Mouse (Mus musculus) kidney, embryonic 14.5 days (tissue): ENCODE measurements around the gene Col4a3bp. TPM values are rescaled to one million over a fixed set of nuclear protein-coding genes. Genes with fewer than 3 reads are reported as not detected.

Experiments used
- ATAC-seq: fragments of 200-750 bp; cut with Nextera tagmentation; 2 replicates; pipeline ENCODE4 v1.8.0; 2017; ENCODE audit warnings: moderate number of reproducible peaks, mild to moderate bottlenecking, moderate TSS enrichment, moderate library complexity; ENCODE audit not compliant: low FRiP score, low TSS enrichment
- H3K27ac ChIP-seq: fragments of 300-500 bp; sonication (generic); 2 replicates; pipeline ENCODE4 v1.5.1; 2014; ENCODE audit warnings: low read depth, mild to moderate bottlenecking, low read length, moderate library complexity, mixed read lengths
- H3K27me3 ChIP-seq: fragments of 300-500 bp; sonication (generic); 2 replicates; pipeline ENCODE4 v1.6.1; 2014; ENCODE audit warnings: mild to moderate bottlenecking, low read length; ENCODE audit not compliant: control insufficient read depth, insufficient read depth
- H3K36me3 ChIP-seq: fragments of 300-500 bp; sonication (generic); 2 replicates; pipeline ENCODE4 v1.6.1; 2014; ENCODE audit warnings: low read length, mixed read lengths; ENCODE audit not compliant: control insufficient read depth, insufficient read depth
- H3K4me1 ChIP-seq: fragments of 300-500 bp; sonication (generic); 2 replicates; pipeline ENCODE4 v1.6.1; 2014; ENCODE audit warnings: low read length, mixed read lengths; ENCODE audit not compliant: control insufficient read depth, insufficient read depth
- H3K4me2 ChIP-seq: fragments of 300-500 bp; sonication (generic); replicated peaks from 2 replicates; pipeline ENCODE4 v1.6.1; 2014; ENCODE audit warnings: low read depth, mild to moderate bottlenecking, low read length
- H3K4me3 ChIP-seq: fragments of 300-500 bp; sonication (generic); 2 replicates; pipeline ENCODE4 v1.5.1; 2014; ENCODE audit warnings: mild to moderate bottlenecking, low read length
- H3K9ac ChIP-seq: fragments of 300-500 bp; sonication (generic); 2 replicates; pipeline ENCODE4 v1.6.1; 2014; ENCODE audit warnings: low read depth, mild to moderate bottlenecking, low read length, moderate library complexity
- H3K9me3 ChIP-seq: fragments of 300-500 bp; sonication (generic); 2 replicates; pipeline ENCODE4 v1.6.1; 2016; ENCODE audit warnings: low read length; ENCODE audit not compliant: control insufficient read depth
- WGBS: fragments of 180-500 bp; shearing (Covaris S2); extraction: QIAGEN DNeasy Blood & Tissue Kit; methylation state at CpG from one replicate; pipeline ENCODE4 v1.1.7; 2014; 5-methylcytosine and 5-hydroxymethylcytosine counted together
- polyA plus RNA-seq: library from polyadenylated mRNA; unstranded; fragments of >200 nt; fragmentation: Nextera tagmentation; extraction: Ambion mirVana; gene quantifications from 2 replicates; pipeline ENCODE4 v1.2.1, GENCODE M21; 2014

The Col4a3bp gene
- polyA plus RNA-seq, 1 experiment from 2014 or later: 13.4 TPM

- 83% methylated on average over 5 of the region's 5 CpGs for WGBS
- H3K9ac ChIP-seq: no peak overlapping the region
- H3K27me3 ChIP-seq: no peaks in the 10 kb centered on the region
- H3K36me3 ChIP-seq: no peaks in the 10 kb centered on the region
- H3K4me3 ChIP-seq: no peak overlapping the region
- no peak overlapping the region for H3K27ac ChIP-seq
- no peaks in the 10 kb centered on the region for H3K9me3 ChIP-seq
- 0 out of 2 replicates have a peak, but pooled peaks cover 2% of the 10 kb centered on the region for H3K4me1 ChIP-seq
- no peak for ATAC-seq
- no peak overlapping the region for H3K4me2 ChIP-seq
Observed at GRCm38 (mm10) chr13:96514154-96514942, 28.1 kb upstream of the Col4a3bp start.

DNA sequence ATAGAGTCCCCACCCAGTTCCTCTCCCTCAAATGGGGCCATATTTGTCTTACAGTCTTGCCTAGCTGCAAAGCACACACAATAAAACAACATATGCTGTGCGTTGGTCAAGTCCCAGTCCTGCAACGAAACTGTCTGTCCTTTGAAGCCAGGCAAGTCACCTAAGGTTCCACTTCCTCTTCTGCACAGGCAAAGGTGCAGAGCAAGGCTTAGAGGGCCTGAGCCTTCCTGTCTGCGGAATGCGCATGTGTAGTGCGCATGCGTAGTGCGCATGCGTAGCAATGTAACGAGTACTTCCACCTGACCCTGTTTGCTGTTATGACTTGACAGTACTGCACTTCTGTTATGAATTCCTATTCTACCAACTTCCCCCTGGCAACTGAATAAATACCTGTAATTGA lies 26.2 kb upstream of the Col4a3bp start:
- H3K9me3 ChIP-seq: no peaks in the 10 kb centered on the region
- H3K9ac ChIP-seq: no peak overlapping the region
- H3K27me3 ChIP-seq: no peaks in the 10 kb centered on the region
- H3K4me2 ChIP-seq: no peak overlapping the region
- H3K4me1 ChIP-seq: 0 out of 2 replicates have a peak, but pooled peaks cover 2% of the 10 kb centered on the region
- 93% methylated on average over 9 of the region's 9 CpGs for WGBS
- H3K27ac ChIP-seq: no peak overlapping the region
- no peaks in the 10 kb centered on the region for H3K36me3 ChIP-seq
- no peak for ATAC-seq
- no peak overlapping the region for H3K4me3 ChIP-seq

DNA sequence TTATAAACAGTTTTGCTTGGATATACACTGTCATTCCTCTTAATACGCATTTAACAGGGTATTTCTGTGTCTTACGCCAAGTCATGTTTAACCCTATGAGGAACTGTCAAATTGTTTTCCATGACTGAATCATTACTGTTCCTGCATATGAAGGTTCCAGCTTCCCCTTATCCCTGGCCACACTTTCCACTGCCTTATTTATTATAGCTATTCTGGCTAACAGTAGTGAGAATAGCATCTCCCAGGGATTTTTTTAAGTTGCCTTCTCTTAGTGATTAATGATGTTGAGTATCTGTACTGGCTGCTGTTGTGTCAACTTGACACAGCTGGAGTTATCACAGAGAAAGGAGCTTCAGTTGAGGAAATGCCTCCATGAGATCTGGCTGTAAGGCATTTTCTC lies 25.1 kb upstream of the Col4a3bp start:
- Histone ChIP-seq H3K4me3 (no peak overlapping the region), H3K9ac (no peak overlapping the region), H3K9me3 (no peaks in the 10 kb centered on the region), H3K4me2 (no peak overlapping the region), H3K36me3 (no peaks in the 10 kb centered on the region), H3K27me3 (no peaks in the 10 kb centered on the region), H3K27ac (no peak overlapping the region), H3K4me1 (no peaks in the 10 kb centered on the region)
- ATAC-seq: no peak
- 88% methylated on average over 2 of the region's 2 CpGs for WGBS

- WGBS: 94% methylated on average over 3 of the region's 3 CpGs
- Histone ChIP-seq H3K27me3 (no peaks in the 10 kb centered on the region), H3K4me1 (no peaks in the 10 kb centered on the region), H3K36me3 (no peaks in the 10 kb centered on the region), H3K9me3 (no peaks in the 10 kb centered on the region), H3K27ac (no peak overlapping the region), H3K9ac (no peak overlapping the region), H3K4me3 (no peak overlapping the region), H3K4me2 (no peak overlapping the region)
- ATAC-seq: no peak
Observed at GRCm38 (mm10) chr13:96521294-96521693, 21.1 kb upstream of the Col4a3bp start.

DNA sequence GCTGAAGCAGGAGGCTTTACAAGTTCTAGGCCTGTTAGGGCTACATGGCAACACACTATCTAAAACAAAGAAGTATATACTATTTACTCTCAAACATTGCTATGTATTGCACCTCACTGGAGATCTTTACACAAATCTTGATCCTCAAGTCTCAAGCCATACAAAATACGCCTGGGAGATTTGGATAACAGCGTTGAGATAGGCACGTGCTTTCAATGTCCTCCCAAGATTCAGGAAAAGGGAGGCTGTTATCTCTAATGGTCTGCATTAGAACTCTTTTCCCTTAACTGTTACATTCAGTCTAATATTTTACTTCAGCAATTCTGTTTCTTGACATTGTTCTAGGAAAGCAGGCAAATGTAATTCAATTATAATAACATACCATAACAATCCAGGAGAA lies 15.4 kb upstream of the Col4a3bp start:
- Histone ChIP-seq H3K27ac (no peak overlapping the region), H3K9me3 (no peaks in the 10 kb centered on the region), H3K4me3 (no peak overlapping the region), H3K36me3 (no peaks in the 10 kb centered on the region), H3K27me3 (no peaks in the 10 kb centered on the region), H3K9ac (no peak overlapping the region), H3K4me2 (no peak overlapping the region), H3K4me1 (no peaks in the 10 kb centered on the region)
- WGBS: 97% methylated on average over 3 of the region's 3 CpGs
- ATAC-seq: no peak

GRCm38 (mm10) chr13:96527856-96528255 lies 14.6 kb upstream of the Col4a3bp start:
- no peaks in the 10 kb centered on the region for H3K4me1 ChIP-seq
- H3K9me3 ChIP-seq: no peaks in the 10 kb centered on the region
- H3K36me3 ChIP-seq: no peaks in the 10 kb centered on the region
- no peak overlapping the region for H3K9ac ChIP-seq
- H3K4me3 ChIP-seq: no peak overlapping the region
- H3K27ac ChIP-seq: no peak overlapping the region
- WGBS: 88% methylated on average over 11 of the region's 11 CpGs
- ATAC-seq: no peak
- no peak overlapping the region for H3K4me2 ChIP-seq
- no peaks in the 10 kb centered on the region for H3K27me3 ChIP-seq

DNA sequence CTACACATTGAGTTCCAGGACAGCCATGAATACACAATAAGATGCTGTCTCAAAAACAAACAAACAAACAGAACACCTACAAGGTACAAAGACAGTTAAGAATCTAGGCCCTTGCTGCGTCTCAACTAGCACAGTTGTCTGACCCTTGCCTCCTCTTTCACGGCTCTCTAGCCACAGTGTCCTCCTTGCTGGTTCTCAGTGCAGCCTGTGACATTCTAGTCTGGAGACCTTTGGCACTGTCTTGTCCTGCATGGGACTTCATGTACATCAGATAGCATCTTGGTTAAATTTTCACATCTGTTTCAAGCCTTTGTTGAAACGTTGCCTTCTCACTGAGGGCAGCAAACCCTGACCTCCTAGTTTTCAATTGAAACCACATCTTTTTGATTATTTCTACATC lies 13.6 kb upstream of the Col4a3bp start:
- H3K27me3 ChIP-seq: no peaks in the 10 kb centered on the region
- H3K4me1 ChIP-seq: no peaks in the 10 kb centered on the region
- WGBS: 62% methylated on average over 3 of the region's 3 CpGs
- H3K9me3 ChIP-seq: no peaks in the 10 kb centered on the region
- no peak overlapping the region for H3K4me2 ChIP-seq
- H3K36me3 ChIP-seq: no peaks in the 10 kb centered on the region
- no peak overlapping the region for H3K4me3 ChIP-seq
- H3K9ac ChIP-seq: no peak overlapping the region
- ATAC-seq: no peak
- H3K27ac ChIP-seq: no peak overlapping the region

DNA sequence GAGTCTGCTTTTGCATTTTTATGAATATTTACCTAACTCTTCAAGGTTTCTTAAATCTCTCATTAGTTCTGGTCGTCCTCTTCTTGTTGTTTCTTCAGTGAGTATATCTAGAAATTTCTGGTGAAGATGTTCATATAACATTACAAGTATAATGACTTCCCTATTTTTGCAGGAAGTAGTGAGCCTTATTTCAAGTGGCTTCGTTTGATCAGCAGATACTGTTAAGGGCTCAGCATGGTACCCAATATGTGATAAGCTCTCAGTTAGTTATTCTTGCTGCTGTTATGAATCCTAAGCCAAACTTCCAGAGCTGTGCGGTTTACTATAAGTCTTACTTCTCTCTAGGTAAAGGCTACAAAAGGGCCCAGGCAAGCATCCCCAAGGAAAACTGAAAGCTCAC lies 12.9 kb upstream of the Col4a3bp start:
- no peak overlapping the region for H3K4me2 ChIP-seq
- no peak overlapping the region for H3K4me3 ChIP-seq
- no peaks in the 10 kb centered on the region for H3K27me3 ChIP-seq
- no peaks in the 10 kb centered on the region for H3K4me1 ChIP-seq
- H3K9ac ChIP-seq: no peak overlapping the region
- WGBS: 95% methylated on average over 3 of the region's 3 CpGs
- no peak overlapping the region for H3K27ac ChIP-seq
- no peak for ATAC-seq
- no peaks in the 10 kb centered on the region for H3K36me3 ChIP-seq
- H3K9me3 ChIP-seq: no peaks in the 10 kb centered on the region

GRCm38 (mm10) chr13:96530064-96530463 lies 12.4 kb upstream of the Col4a3bp start:
- ATAC-seq: no peak
- 93% methylated on average over 9 of the region's 9 CpGs for whole genome bisulfite sequencing
- no peak overlapping the region for H3K4me3 ChIP-seq

More at GRCm38 (mm10) chr13:96530064-96530463, 12.4 kb upstream of the Col4a3bp start:
- no peak overlapping the region for H3K9ac ChIP-seq
- no peaks in the 10 kb centered on the region for H3K27me3 ChIP-seq
- H3K36me3 ChIP-seq: no peaks in the 10 kb centered on the region
- no peaks in the 10 kb centered on the region for H3K9me3 ChIP-seq
- no peaks in the 10 kb centered on the region for H3K4me1 ChIP-seq
- no peak overlapping the region for H3K4me2 ChIP-seq
- H3K27ac ChIP-seq: no peak overlapping the region
